Mouse (Mus musculus): Measurements from ENCODE around the gene Oas3. TPM values are rescaled to one million over a fixed set of nuclear protein-coding genes. Genes with fewer than 3 reads are reported as not detected.
"Not testable (repeated sequence)": the region's sequence is repeated elsewhere in the genome, so short reads cannot be mapped to it uniquely, and the experiment has no call there.

Gene Oas3
- 0.08 TPM in 1 of 2 replicates, not detected in the other for polyA plus RNA-seq (2016; fragmentation: Nextera tagmentation; extraction: Ambion mirVana)

DNA sequence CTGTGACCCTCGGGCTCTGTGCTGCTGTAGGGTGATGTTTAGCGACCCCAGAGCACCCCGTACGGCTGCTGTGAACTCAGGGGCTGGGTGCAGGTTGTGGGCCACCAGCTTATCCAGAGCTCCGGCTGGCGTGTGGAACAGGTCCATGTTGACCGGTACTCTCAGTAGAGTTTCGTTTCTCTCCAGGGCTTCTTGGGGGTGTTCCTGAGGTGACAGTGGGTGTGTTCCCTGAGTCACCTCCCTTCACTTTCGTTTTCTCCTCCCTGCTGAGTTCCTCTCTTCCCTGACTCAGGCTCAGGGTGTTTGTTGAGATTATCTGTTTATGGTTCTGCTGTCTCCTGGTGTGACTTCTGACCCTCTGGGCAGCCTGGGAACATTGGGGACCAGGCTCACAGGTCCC lies at the start of gene Oas3:
TSS of gene Oas3 (minus strand) at position 184 of the 400 bp plus-strand sequence.
- no peaks in the 10 kb centered on the region for H3K36me3 ChIP-seq
- no peaks in the 10 kb centered on the region for H3K9me3 ChIP-seq
- ATAC-seq (ENCODE audit: insufficient number of reproducible peaks, insufficient read depth, low FRiP score, low TSS enrichment): no peak
- WGBS: 75% methylated on average over 9 of the region's 9 CpGs
- H3K4me3 ChIP-seq: no peak within 1 kb of the TSS
- H3K27me3 ChIP-seq: no peaks in the 10 kb centered on the region
- no peak within 1 kb of the TSS for H3K9ac ChIP-seq
- H3K4me1 ChIP-seq: no peaks in the 10 kb centered on the region; the same call in 1 of the 2 replicates
- no peak within 1 kb of the TSS for H3K27ac ChIP-seq
- no peak within 1 kb of the TSS for H3K4me2 ChIP-seq (replicated peaks)

GRCm38 (mm10) chr5:120818999-120819398 lies 41.5 kb upstream of the Oas3 start:
- Histone ChIP-seq H3K9me3 (peaks cover 11% of the 10 kb centered on the region; the same call in 1 of the 2 replicates), H3K27ac (no peak overlapping the region)

DNA sequence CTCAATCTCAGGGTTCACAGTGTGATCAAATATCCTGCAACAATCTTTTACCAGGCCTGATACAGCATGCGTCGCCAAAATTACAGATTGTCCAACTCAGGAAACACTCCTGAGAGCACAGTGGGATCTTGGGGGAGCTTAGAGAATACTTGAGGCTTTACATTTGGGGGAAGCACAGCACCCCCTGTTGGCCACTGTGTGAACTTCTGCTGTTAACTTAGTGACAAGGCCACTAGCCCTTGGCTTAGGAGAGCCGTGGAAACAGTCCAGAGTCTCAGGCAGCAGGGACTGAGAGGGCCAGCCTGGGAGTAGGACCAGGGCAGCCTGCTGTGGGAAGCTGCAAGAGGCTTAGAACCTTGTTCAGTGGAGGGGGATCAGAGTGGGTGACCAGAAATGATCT lies 38.5 kb upstream of the Oas3 start:
- H3K27me3 ChIP-seq: no peaks in the 10 kb centered on the region
- ATAC-seq (ENCODE audit: insufficient number of reproducible peaks, insufficient read depth, low FRiP score, low TSS enrichment): no peak
- H3K4me2 ChIP-seq (replicated peaks): no peak overlapping the region
- 59% methylated on average over 3 of the region's 3 CpGs for WGBS
- H3K4me1 ChIP-seq: peaks cover 9% of the 10 kb centered on the region
- H3K27ac ChIP-seq: no peak overlapping the region
- no peak overlapping the region for H3K9ac ChIP-seq
- H3K4me3 ChIP-seq: no peak overlapping the region
- no peaks in the 10 kb centered on the region for H3K36me3 ChIP-seq
- H3K9me3 ChIP-seq: peaks cover 11% of the 10 kb centered on the region; the same call in 1 of the 2 replicates

More at GRCm38 (mm10) chr5:120818999-120819398, 41.5 kb upstream of the Oas3 start:
- no peaks in the 10 kb centered on the region for H3K27me3 ChIP-seq
- H3K4me2 ChIP-seq (replicated peaks): no peak overlapping the region
- no peaks in the 10 kb centered on the region for H3K4me1 ChIP-seq
- H3K9ac ChIP-seq: no peak overlapping the region
- H3K36me3 ChIP-seq: no peaks in the 10 kb centered on the region
- ATAC-seq (ENCODE audit: insufficient number of reproducible peaks, insufficient read depth, low FRiP score, low TSS enrichment): no peak
- H3K4me3 ChIP-seq: no peak overlapping the region

DNA sequence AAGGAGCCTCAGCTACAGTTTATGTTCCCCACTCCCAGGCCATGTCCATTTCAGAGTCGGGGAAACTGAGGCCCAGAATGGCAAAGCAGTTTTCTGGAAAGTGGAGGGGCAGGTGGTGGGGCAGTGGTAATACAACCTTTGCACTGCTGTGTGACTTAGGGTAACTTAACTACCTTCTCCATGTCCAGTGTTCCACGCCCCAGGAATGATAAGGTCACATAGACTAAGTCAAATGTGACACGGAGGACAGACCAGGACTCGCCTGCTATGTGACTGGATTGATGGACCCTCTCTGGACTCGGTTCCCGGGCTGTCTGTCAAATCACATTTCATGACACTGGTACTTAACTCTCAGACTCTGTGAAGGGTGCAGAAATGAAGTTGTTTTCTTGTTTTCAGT lies 35.6 kb upstream of the Oas3 start:
- H3K4me2 ChIP-seq (replicated peaks): peak overlapping the region; percentile 49
- H3K4me1 ChIP-seq: peaks cover 9% of the 10 kb centered on the region
- H3K27me3 ChIP-seq: no peaks in the 10 kb centered on the region
- no peak overlapping the region for H3K9ac ChIP-seq
- H3K36me3 ChIP-seq: no peaks in the 10 kb centered on the region
- H3K27ac ChIP-seq: no peak overlapping the region
- 78% methylated on average over 6 of the region's 6 CpGs for WGBS
- H3K9me3 ChIP-seq: no peaks in the 10 kb centered on the region
- no peak for ATAC-seq (ENCODE audit: insufficient number of reproducible peaks, insufficient read depth, low FRiP score, low TSS enrichment)
- peak overlapping the region; percentile 28; the same call in 1 of the 2 replicates for H3K4me3 ChIP-seq

DNA sequence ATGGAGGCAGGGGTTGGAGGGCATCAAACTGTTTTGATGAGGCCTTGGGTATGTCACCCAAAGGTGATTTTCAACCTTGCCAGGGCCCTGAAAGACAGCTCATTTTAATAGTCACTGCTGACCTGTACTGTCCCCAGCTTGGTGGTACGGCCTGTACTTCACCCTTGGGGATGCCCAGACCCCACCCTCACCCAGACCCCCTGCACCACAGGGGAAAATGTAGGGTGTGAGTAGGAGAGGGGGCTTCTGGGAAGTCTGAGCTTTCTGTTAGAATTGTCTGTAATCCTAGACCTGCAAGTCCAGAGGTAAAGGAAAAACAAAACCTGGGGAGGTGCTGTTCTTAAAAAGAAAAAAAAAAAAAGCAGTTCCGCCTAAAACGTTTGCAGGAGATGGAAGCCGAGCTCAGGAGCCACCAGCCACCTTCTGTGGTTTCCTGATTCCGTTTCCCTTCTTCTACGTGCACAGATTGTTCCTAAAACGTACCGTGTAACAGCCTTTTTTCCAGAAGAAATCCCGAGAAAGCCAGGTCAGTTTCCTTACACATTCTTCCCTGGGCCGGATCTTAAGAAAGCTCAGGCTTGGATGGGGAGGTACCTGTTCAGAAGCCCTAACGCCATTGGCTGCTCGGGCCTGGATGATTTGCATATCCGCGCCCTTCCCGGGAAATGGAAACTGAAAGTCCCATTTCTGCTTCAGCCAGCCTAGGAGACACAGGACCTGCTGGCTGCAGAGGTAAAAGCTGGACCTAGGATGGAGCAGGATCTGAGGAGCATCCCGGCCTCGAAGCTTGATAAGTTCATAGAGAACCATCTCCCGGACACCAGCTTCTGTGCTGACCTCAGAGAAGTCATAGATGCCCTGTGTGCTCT lies 34.7 kb upstream of the Oas3 start, which contains the start of gene Oas1c:
TSS of gene Oas1c (minus strand) at position 564 of the 869 bp plus-strand sequence.
- ATAC-seq (ENCODE audit: insufficient number of reproducible peaks, insufficient read depth, low FRiP score, low TSS enrichment): 0 out of 2 replicates have a peak, but pooled peaks have one; percentile 54

GRCm38 (mm10) chr5:120809171-120809570 lies 31.7 kb upstream of the Oas3 start:
- Histone ChIP-seq H3K4me3 (no peak overlapping the region), H3K36me3 (no peaks in the 10 kb centered on the region), H3K4me1 (peaks cover 9% of the 10 kb centered on the region), H3K9me3 (no peaks in the 10 kb centered on the region), H3K4me2 (replicated peaks) (no peak overlapping the region), H3K27ac (no peak overlapping the region), H3K9ac (no peak overlapping the region), H3K27me3 (no peaks in the 10 kb centered on the region)
- no peak for ATAC-seq (ENCODE audit: insufficient number of reproducible peaks, insufficient read depth, low FRiP score, low TSS enrichment)
- 37% methylated on average over 6 of the region's 6 CpGs for WGBS

More for the DNA sequence above, 34.7 kb upstream of the Oas3 start, which contains the start of gene Oas1c:
- peak within 1 kb of the TSS; percentile 28 for H3K4me3 ChIP-seq
- H3K9ac ChIP-seq: no peak within 1 kb of the TSS
- H3K9me3 ChIP-seq: no peaks in the 10 kb centered on the region
- H3K4me2 ChIP-seq (replicated peaks): peak within 1 kb of the TSS; percentile 49
- no peaks in the 10 kb centered on the region for H3K36me3 ChIP-seq
- H3K27me3 ChIP-seq: no peaks in the 10 kb centered on the region
- 6% methylated on average over 18 of the region's 18 CpGs for WGBS
- H3K27ac ChIP-seq: peak within 1 kb of the TSS; percentile 84
- H3K4me1 ChIP-seq: peaks cover 9% of the 10 kb centered on the region

DNA sequence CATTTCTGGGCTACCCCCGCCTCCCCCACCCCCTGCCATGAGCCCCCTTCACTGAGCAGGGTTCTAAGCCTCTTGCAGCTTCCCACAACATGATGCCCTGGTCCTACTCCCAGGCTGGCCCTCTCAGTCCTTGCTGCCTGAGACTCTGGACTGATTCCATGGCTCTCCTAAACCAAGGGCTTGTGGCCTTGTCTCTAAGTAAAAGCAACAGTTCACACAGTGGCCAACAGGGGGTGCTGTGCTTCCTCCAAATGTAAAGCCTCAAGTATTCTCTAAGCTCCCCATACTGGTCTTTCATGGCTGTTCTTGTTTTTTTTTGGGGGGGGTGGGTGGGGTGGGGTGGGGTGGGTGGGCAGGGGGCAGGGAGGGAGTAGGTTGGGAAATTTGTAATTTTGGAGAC lies 29.0 kb upstream of the Oas3 start:
- Histone ChIP-seq H3K9me3 (no peaks in the 10 kb centered on the region), H3K27me3 (no peaks in the 10 kb centered on the region), H3K4me3 (no peak overlapping the region), H3K4me1 (peaks cover under 1% of the 10 kb centered on the region; the same call in 1 of the 2 replicates), H3K4me2 (replicated peaks) (no peak overlapping the region), H3K36me3 (no peaks in the 10 kb centered on the region), H3K27ac (no peak overlapping the region), H3K9ac (no peak overlapping the region)
- 100% methylated on average over 1 of the region's 1 CpGs for WGBS
- ATAC-seq (ENCODE audit: insufficient number of reproducible peaks, insufficient read depth, low FRiP score, low TSS enrichment): no peak

- H3K27me3 ChIP-seq: no peaks in the 10 kb centered on the region
These were observed 26.1 kb upstream of the Oas3 start for GRCm38 (mm10) chr5:120803596-120803995.

GRCm38 (mm10) chr5:120798943-120799342 lies 21.5 kb upstream of the Oas3 start:
- WGBS: 84% methylated on average over 2 of the region's 2 CpGs
- ATAC-seq (ENCODE audit: insufficient number of reproducible peaks, insufficient read depth, low FRiP score, low TSS enrichment); H3K4me3 ChIP-seq; H3K4me1 ChIP-seq; H3K27ac ChIP-seq; H3K4me2 ChIP-seq (replicated peaks); H3K9ac ChIP-seq; H3K9me3 ChIP-seq; H3K36me3 ChIP-seq; H3K27me3 ChIP-seq: not testable (repeated sequence)

More at GRCm38 (mm10) chr5:120803596-120803995, 26.1 kb upstream of the Oas3 start:
- 78% methylated on average over 2 of the region's 2 CpGs for WGBS
- Histone ChIP-seq H3K4me2 (replicated peaks) (no peak overlapping the region), H3K9ac (no peak overlapping the region), H3K9me3 (no peaks in the 10 kb centered on the region), H3K27ac (no peak overlapping the region), H3K4me1 (no peaks in the 10 kb centered on the region), H3K36me3 (no peaks in the 10 kb centered on the region), H3K4me3 (no peak overlapping the region)
- no peak for ATAC-seq (ENCODE audit: insufficient number of reproducible peaks, insufficient read depth, low FRiP score, low TSS enrichment)

GRCm38 (mm10) chr5:120798147-120798546 lies 20.7 kb upstream of the Oas3 start:
- H3K27ac ChIP-seq; H3K36me3 ChIP-seq; H3K4me3 ChIP-seq; ATAC-seq (ENCODE audit: insufficient number of reproducible peaks, insufficient read depth, low FRiP score, low TSS enrichment); H3K9me3 ChIP-seq; H3K4me2 ChIP-seq (replicated peaks); H3K9ac ChIP-seq; H3K27me3 ChIP-seq; H3K4me1 ChIP-seq: not testable (repeated sequence)
- 80% methylated on average over 5 of the region's 5 CpGs for WGBS

DNA sequence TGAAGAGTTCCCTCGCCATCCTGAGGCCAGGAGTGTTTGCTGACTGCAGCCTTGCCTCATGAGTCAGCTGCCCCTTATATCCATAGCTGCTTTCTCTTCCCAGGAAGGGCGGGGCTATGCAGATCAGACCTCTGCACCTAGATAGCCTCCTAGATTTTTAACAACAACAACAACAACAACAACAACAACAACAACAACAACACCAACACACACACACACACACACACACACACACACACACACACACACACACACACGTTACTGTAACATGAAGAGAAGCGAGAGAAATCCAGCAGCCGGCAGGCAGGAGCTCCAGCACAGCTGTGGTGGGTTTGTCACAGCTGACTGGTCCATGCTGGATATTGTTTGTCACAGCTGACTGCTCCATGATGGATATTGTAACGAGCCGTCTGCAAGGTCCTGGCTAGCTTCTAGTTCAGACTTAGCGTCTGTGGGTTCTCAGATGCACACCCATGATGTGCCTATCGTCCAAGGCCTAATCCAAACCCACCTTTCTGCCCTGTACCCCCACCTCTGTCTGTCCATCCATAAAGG lies 18.1 kb upstream of the Oas3 start, which contains the start of gene Oas1e:
TSS of gene Oas1e (minus strand) at position 51 of the 555 bp plus-strand sequence.
- not testable (repeated sequence) for ATAC-seq (ENCODE audit: insufficient number of reproducible peaks, insufficient read depth, low FRiP score, low TSS enrichment)

GRCm38 (mm10) chr5:120793043-120793442 lies 15.6 kb upstream of the Oas3 start:
- Histone ChIP-seq H3K9ac (no peak overlapping the region), H3K9me3 (no peaks in the 10 kb centered on the region), H3K4me1 (no peaks in the 10 kb centered on the region), H3K36me3 (no peaks in the 10 kb centered on the region), H3K27me3 (no peaks in the 10 kb centered on the region), H3K4me3 (no peak overlapping the region), H3K27ac (no peak overlapping the region), H3K4me2 (replicated peaks) (no peak overlapping the region)
- ATAC-seq (ENCODE audit: insufficient number of reproducible peaks, insufficient read depth, low FRiP score, low TSS enrichment): no peak
- WGBS: 26% methylated on average over 2 of the region's 2 CpGs

More for the DNA sequence above, 18.1 kb upstream of the Oas3 start, which contains the start of gene Oas1e:
- not testable (repeated sequence) for H3K36me3 ChIP-seq; H3K9me3 ChIP-seq; H3K9ac ChIP-seq; H3K27ac ChIP-seq; H3K4me1 ChIP-seq; H3K4me2 ChIP-seq (replicated peaks); H3K27me3 ChIP-seq; H3K4me3 ChIP-seq
- WGBS: 67% methylated on average over 9 of the region's 9 CpGs

Data from embryonic facial prominence, embryonic 12.5 days (tissue).